Mouse (Mus musculus) liver, postnatal 0 days (tissue): ENCODE data around the gene Glyr1.

Experiments used
- CTCF ChIP-seq: sonication (generic); IDR thresholded peaks from 2 replicates; pipeline ENCODE4 v1.5.1; 2016; ENCODE audit warnings: antibody characterized with exemption, low read depth
- EP300 ChIP-seq: IDR thresholded peaks from 2 replicates; pipeline ENCODE4 v1.6.1; 2016; ENCODE audit warnings: antibody characterized with exemption, low read depth, mild to moderate bottlenecking

GRCm38 (mm10) chr16:5049182-5049773 is 385 bp downstream of the Glyr1 start:
- TF ChIP-seq CTCF (no peak), EP300 (no peak)
